Mouse (Mus musculus): ENCODE measurements around the gene Mllt1. TPM values are rescaled to one million over a fixed set of nuclear protein-coding genes. Genes with fewer than 3 reads are reported as not detected.
A peak's percentile ranks its signal among the peaks of the same experiment; 100 is the strongest.

Gene Mllt1
- total and polyA plus RNA-seq, 2 experiments from 2014 or later = 63.5 to 136 TPM

- H3K27ac ChIP-seq (ENCODE audit: low read depth, low read length) = no peak overlapping the region
- H3K4me3 ChIP-seq (ENCODE audit: low read depth, low read length) = no peak overlapping the region
- ATAC-seq (ENCODE audit: low FRiP score) (no peak), DNase-seq (ENCODE audit: low spot score) (no peak)
- H3K9me3 ChIP-seq (ENCODE audit: low read length) = no peaks in the 10 kb centered on the region
- TF ChIP-seq CTCF (IDR thresholded peaks at IDR 0.05) = no peak
- no peak overlapping the region for H3K4me2 ChIP-seq (ENCODE audit: low read depth, low read length, poor library complexity, severe bottlenecking)
- H3K4me1 ChIP-seq (ENCODE audit: insufficient read depth, low read length) = no peaks in the 10 kb centered on the region
- H3K27me3 ChIP-seq (ENCODE audit: insufficient read depth, low read length) = no peaks in the 10 kb centered on the region
- H3K36me3 ChIP-seq (ENCODE audit: insufficient read depth, low read length) = no peaks in the 10 kb centered on the region
- WGBS = 79% methylated on average over 6 of the region's 6 CpGs
- H3K9ac ChIP-seq (replicated peaks; ENCODE audit: low read length, poor library complexity, severe bottlenecking) = no peak overlapping the region
Measured at GRCm38 (mm10) chr17:56963646-56964045, 28.4 kb upstream of the Mllt1 start.

GRCm38 (mm10) chr17:56962642-56963405, 27.6 kb upstream of the Mllt1 start:
- ATAC-seq (ENCODE audit: low FRiP score) (no peak), DNase-seq (ENCODE audit: low spot score) (no peak)
- Histone ChIP-seq H3K9ac (replicated peaks; ENCODE audit: low read length, poor library complexity, severe bottlenecking) (no peak overlapping the region), H3K27me3 (ENCODE audit: insufficient read depth, low read length) (no peaks in the 10 kb centered on the region), H3K4me2 (ENCODE audit: low read depth, low read length, poor library complexity, severe bottlenecking) (no peak overlapping the region), H3K4me1 (ENCODE audit: insufficient read depth, low read length) (no peaks in the 10 kb centered on the region), H3K9me3 (ENCODE audit: low read length) (no peaks in the 10 kb centered on the region), H3K4me3 (ENCODE audit: low read depth, low read length) (no peak overlapping the region), H3K27ac (ENCODE audit: low read depth, low read length) (no peak overlapping the region), H3K36me3 (ENCODE audit: insufficient read depth, low read length) (no peaks in the 10 kb centered on the region)
- TF ChIP-seq CTCF (IDR thresholded peaks at IDR 0.05) = no peak
- WGBS = 80% methylated on average over 5 of the region's 5 CpGs

GRCm38 (mm10) chr17:56961880-56962279, 26.7 kb upstream of the Mllt1 start:
- ATAC-seq (ENCODE audit: low FRiP score) (no peak), DNase-seq (ENCODE audit: low spot score) (no peak)
- H3K27ac ChIP-seq (ENCODE audit: low read depth, low read length) = no peak overlapping the region
- H3K4me3 ChIP-seq (ENCODE audit: low read depth, low read length) = no peak overlapping the region
- no peaks in the 10 kb centered on the region for H3K9me3 ChIP-seq (ENCODE audit: low read length)
- H3K27me3 ChIP-seq (ENCODE audit: insufficient read depth, low read length) = no peaks in the 10 kb centered on the region
- TF ChIP-seq CTCF (IDR thresholded peaks at IDR 0.05) = peak; percentile 28; the same call in 1 of the 2 replicates
- H3K9ac ChIP-seq (replicated peaks; ENCODE audit: low read length, poor library complexity, severe bottlenecking) = no peak overlapping the region
- no peak overlapping the region for H3K4me2 ChIP-seq (ENCODE audit: low read depth, low read length, poor library complexity, severe bottlenecking)
- WGBS = 93% methylated on average over 4 of the region's 4 CpGs
- no peaks in the 10 kb centered on the region for H3K4me1 ChIP-seq (ENCODE audit: insufficient read depth, low read length)
- no peaks in the 10 kb centered on the region for H3K36me3 ChIP-seq (ENCODE audit: insufficient read depth, low read length)

GRCm38 (mm10) chr17:56958667-56959066, 23.5 kb upstream of the Mllt1 start:
- no peak overlapping the region for H3K4me2 ChIP-seq (ENCODE audit: low read depth, low read length, poor library complexity, severe bottlenecking)
- 74% methylated on average over 4 of the region's 4 CpGs for WGBS
- H3K4me1 ChIP-seq (ENCODE audit: insufficient read depth, low read length) = no peaks in the 10 kb centered on the region
- H3K27ac ChIP-seq (ENCODE audit: low read depth, low read length) = no peak overlapping the region
- DNase-seq (ENCODE audit: low spot score) (no peak), ATAC-seq (ENCODE audit: low FRiP score) (no peak)
- no peaks in the 10 kb centered on the region for H3K27me3 ChIP-seq (ENCODE audit: insufficient read depth, low read length)
- no peak overlapping the region for H3K4me3 ChIP-seq (ENCODE audit: low read depth, low read length)
- TF ChIP-seq CTCF (IDR thresholded peaks at IDR 0.05) = no peak
- H3K36me3 ChIP-seq (ENCODE audit: insufficient read depth, low read length) = no peaks in the 10 kb centered on the region
- H3K9ac ChIP-seq (replicated peaks; ENCODE audit: low read length, poor library complexity, severe bottlenecking) = no peak overlapping the region
- no peaks in the 10 kb centered on the region for H3K9me3 ChIP-seq (ENCODE audit: low read length)

GRCm38 (mm10) chr17:56957763-56958429, 22.7 kb upstream of the Mllt1 start:
- peak; percentile 14; the same call in 1 of the 2 replicates for TF ChIP-seq CTCF (IDR thresholded peaks at IDR 0.05)
- no peak for DNase-seq (ENCODE audit: low spot score)
- WGBS = 34% methylated on average over 11 of the region's 11 CpGs
- no peaks in the 10 kb centered on the region for H3K9me3 ChIP-seq (ENCODE audit: low read length)
- H3K27ac ChIP-seq (ENCODE audit: low read depth, low read length) = no peak overlapping the region
- no peak overlapping the region for H3K4me2 ChIP-seq (ENCODE audit: low read depth, low read length, poor library complexity, severe bottlenecking)
- H3K4me1 ChIP-seq (ENCODE audit: insufficient read depth, low read length) = no peaks in the 10 kb centered on the region
- no peaks in the 10 kb centered on the region for H3K36me3 ChIP-seq (ENCODE audit: insufficient read depth, low read length)
- ATAC-seq (ENCODE audit: low FRiP score) = no peak
- H3K27me3 ChIP-seq (ENCODE audit: insufficient read depth, low read length) = no peaks in the 10 kb centered on the region
- H3K4me3 ChIP-seq (ENCODE audit: low read depth, low read length) = no peak overlapping the region
- H3K9ac ChIP-seq (replicated peaks; ENCODE audit: low read length, poor library complexity, severe bottlenecking) = no peak overlapping the region

GRCm38 (mm10) chr17:56954871-56955270, 19.7 kb upstream of the Mllt1 start:
- no peak for TF ChIP-seq CTCF (IDR thresholded peaks at IDR 0.05)
- no peaks in the 10 kb centered on the region for H3K4me1 ChIP-seq (ENCODE audit: insufficient read depth, low read length)
- ATAC-seq (ENCODE audit: low FRiP score) = no peak
- 84% methylated on average over 7 of the region's 7 CpGs for WGBS
- no peak overlapping the region for H3K27ac ChIP-seq (ENCODE audit: low read depth, low read length)
- no peaks in the 10 kb centered on the region for H3K27me3 ChIP-seq (ENCODE audit: insufficient read depth, low read length)
- no peak overlapping the region for H3K9ac ChIP-seq (replicated peaks; ENCODE audit: low read length, poor library complexity, severe bottlenecking)
- no peak for DNase-seq (ENCODE audit: low spot score)
- no peaks in the 10 kb centered on the region for H3K9me3 ChIP-seq (ENCODE audit: low read length)
- H3K36me3 ChIP-seq (ENCODE audit: insufficient read depth, low read length) = no peaks in the 10 kb centered on the region
- H3K4me3 ChIP-seq (ENCODE audit: low read depth, low read length) = no peak overlapping the region
- H3K4me2 ChIP-seq (ENCODE audit: low read depth, low read length, poor library complexity, severe bottlenecking) = no peak overlapping the region
